Mouse (Mus musculus): ENCODE results near the gene Capn12. TPM values are rescaled to one million over a fixed set of nuclear protein-coding genes. Genes with fewer than 3 reads are reported as not detected.
"Not testable (repeated sequence)": the region's sequence is repeated elsewhere in the genome, so short reads cannot be mapped to it uniquely, and the experiment has no call there.

The Capn12 gene
- polyA plus RNA-seq, 1 experiment from 2014 or later = 0.58 TPM

DNA sequence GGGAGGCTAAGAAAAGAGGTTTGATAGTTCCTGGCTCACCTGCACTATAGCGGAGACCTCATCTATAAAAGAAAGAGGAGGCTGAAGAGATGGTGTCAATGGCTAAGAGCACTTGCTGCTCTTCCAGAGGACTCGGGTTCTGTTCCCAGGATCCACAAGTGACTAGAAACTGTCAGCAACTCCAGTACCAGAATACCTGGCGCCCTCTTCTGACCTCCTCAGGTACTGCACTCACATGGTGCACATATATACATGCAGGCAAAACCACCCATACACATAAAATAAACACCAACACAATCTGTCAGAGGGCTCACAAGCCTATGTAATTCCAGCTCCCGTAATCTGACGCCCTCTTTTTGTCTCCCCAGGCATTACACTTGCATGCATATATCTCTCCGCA lies 20.3 kb upstream of the Capn12 start:
- no peak overlapping the region for H3K4me2 ChIP-seq (ENCODE audit: low read depth, low read length)
- no peaks in the 10 kb centered on the region for H3K9me3 ChIP-seq (ENCODE audit: control insufficient read depth, low read length)
- 84% methylated on average over 6 of the region's 6 CpGs for WGBS
- no peak for ATAC-seq (ENCODE audit: low read depth)
- no peaks in the 10 kb centered on the region for H3K36me3 ChIP-seq (ENCODE audit: control insufficient read depth, insufficient read depth, low read length)
- DNase-seq (ENCODE audit: low spot score) = no peak
- no peaks in the 10 kb centered on the region for H3K27me3 ChIP-seq (replicated peaks; ENCODE audit: control insufficient read depth, insufficient read depth, low read length)
- no peak overlapping the region for H3K9ac ChIP-seq (ENCODE audit: low read depth, low read length)
- H3K4me3 ChIP-seq (ENCODE audit: low read depth, low read length) = no peak overlapping the region
- H3K4me1 ChIP-seq (ENCODE audit: control insufficient read depth, insufficient read depth, low read length) = peaks cover 15% of the 10 kb centered on the region; the same call in 1 of the 2 replicates
- H3K27ac ChIP-seq (replicated peaks; ENCODE audit: low read depth, low read length) = no peak overlapping the region

- 77% methylated on average over 15 of the region's 15 CpGs for WGBS
These were observed 18.3 kb upstream of the Capn12 start for GRCm38 (mm10) chr7:28862817-28863499.

DNA sequence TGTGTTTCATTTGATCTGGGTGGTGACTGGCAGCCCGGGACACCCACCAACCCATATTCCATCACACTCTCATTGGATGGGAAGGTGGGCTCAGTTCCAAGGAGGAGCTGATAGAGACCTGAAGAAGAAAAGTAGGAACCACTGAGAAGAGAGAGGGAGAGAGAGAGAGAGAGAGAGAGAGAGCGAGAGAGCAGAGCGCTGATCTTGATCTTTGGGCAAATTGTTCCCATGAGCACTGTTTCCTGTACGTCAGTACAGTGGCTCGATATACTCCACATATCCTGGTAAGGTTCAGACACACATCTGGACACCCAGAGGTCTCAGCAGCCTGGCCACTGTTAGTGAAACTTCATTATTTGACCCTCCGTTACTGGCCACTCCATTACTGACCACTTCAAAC lies 17.7 kb upstream of the Capn12 start, which contains the start of gene Lgals7:
Gene Lgals7, plus strand, starts transcription at position 314 of the 400 bp plus-strand sequence.
- no peak for ATAC-seq (ENCODE audit: low read depth)
- peaks cover 15% of the 10 kb centered on the region; the same call in 1 of the 2 replicates for H3K4me1 ChIP-seq (ENCODE audit: control insufficient read depth, insufficient read depth, low read length)
- peak within 1 kb of the TSS; percentile 33 for H3K4me2 ChIP-seq (ENCODE audit: low read depth, low read length)
- H3K9me3 ChIP-seq (ENCODE audit: control insufficient read depth, low read length) = no peaks in the 10 kb centered on the region
- H3K4me3 ChIP-seq (ENCODE audit: low read depth, low read length) = peak within 1 kb of the TSS; percentile 5; the same call in 1 of the 2 replicates
- WGBS = 68% methylated on average over 6 of the region's 6 CpGs
- DNase-seq (ENCODE audit: low spot score) = no peak
- H3K27me3 ChIP-seq (replicated peaks; ENCODE audit: control insufficient read depth, insufficient read depth, low read length) = no peaks in the 10 kb centered on the region
- H3K36me3 ChIP-seq (ENCODE audit: control insufficient read depth, insufficient read depth, low read length) = no peaks in the 10 kb centered on the region
- peak within 1 kb of the TSS; percentile 65 for H3K27ac ChIP-seq (replicated peaks; ENCODE audit: low read depth, low read length)
- peak within 1 kb of the TSS; percentile 4; the same call in 1 of the 2 replicates for H3K9ac ChIP-seq (ENCODE audit: low read depth, low read length)

More at GRCm38 (mm10) chr7:28862817-28863499, 18.3 kb upstream of the Capn12 start:
- Histone ChIP-seq H3K36me3 (ENCODE audit: control insufficient read depth, insufficient read depth, low read length) (no peaks in the 10 kb centered on the region), H3K4me3 (ENCODE audit: low read depth, low read length) (no peak overlapping the region), H3K4me2 (ENCODE audit: low read depth, low read length) (no peak overlapping the region), H3K27me3 (replicated peaks; ENCODE audit: control insufficient read depth, insufficient read depth, low read length) (no peaks in the 10 kb centered on the region), H3K27ac (replicated peaks; ENCODE audit: low read depth, low read length) (no peak overlapping the region), H3K4me1 (ENCODE audit: control insufficient read depth, insufficient read depth, low read length) (peaks cover 15% of the 10 kb centered on the region; the same call in 1 of the 2 replicates), H3K9me3 (ENCODE audit: control insufficient read depth, low read length) (no peaks in the 10 kb centered on the region), H3K9ac (ENCODE audit: low read depth, low read length) (no peak overlapping the region)
- ATAC-seq (ENCODE audit: low read depth) (no peak), DNase-seq (ENCODE audit: low spot score) (no peak)

- H3K9me3 ChIP-seq (ENCODE audit: control insufficient read depth, low read length) = no peaks in the 10 kb centered on the region
- ATAC-seq (ENCODE audit: low read depth) (peak; percentile 41), DNase-seq (ENCODE audit: low spot score) (peak; percentile 61)
- peak overlapping the region; percentile 5; the same call in 1 of the 2 replicates for H3K4me3 ChIP-seq (ENCODE audit: low read depth, low read length)
- H3K27ac ChIP-seq (replicated peaks; ENCODE audit: low read depth, low read length) = peak overlapping the region; percentile 65
- H3K9ac ChIP-seq (ENCODE audit: low read depth, low read length) = peak overlapping the region; percentile 4; the same call in 1 of the 2 replicates
- H3K36me3 ChIP-seq (ENCODE audit: control insufficient read depth, insufficient read depth, low read length) = no peaks in the 10 kb centered on the region
- H3K4me2 ChIP-seq (ENCODE audit: low read depth, low read length) = peak overlapping the region; percentile 33
- no peaks in the 10 kb centered on the region for H3K27me3 ChIP-seq (replicated peaks; ENCODE audit: control insufficient read depth, insufficient read depth, low read length)
- 31% methylated on average over 9 of the region's 9 CpGs for WGBS
- H3K4me1 ChIP-seq (ENCODE audit: control insufficient read depth, insufficient read depth, low read length) = peaks cover 15% of the 10 kb centered on the region; the same call in 1 of the 2 replicates
These were observed 16.9 kb upstream of the Capn12 start for GRCm38 (mm10) chr7:28864288-28864750.

DNA sequence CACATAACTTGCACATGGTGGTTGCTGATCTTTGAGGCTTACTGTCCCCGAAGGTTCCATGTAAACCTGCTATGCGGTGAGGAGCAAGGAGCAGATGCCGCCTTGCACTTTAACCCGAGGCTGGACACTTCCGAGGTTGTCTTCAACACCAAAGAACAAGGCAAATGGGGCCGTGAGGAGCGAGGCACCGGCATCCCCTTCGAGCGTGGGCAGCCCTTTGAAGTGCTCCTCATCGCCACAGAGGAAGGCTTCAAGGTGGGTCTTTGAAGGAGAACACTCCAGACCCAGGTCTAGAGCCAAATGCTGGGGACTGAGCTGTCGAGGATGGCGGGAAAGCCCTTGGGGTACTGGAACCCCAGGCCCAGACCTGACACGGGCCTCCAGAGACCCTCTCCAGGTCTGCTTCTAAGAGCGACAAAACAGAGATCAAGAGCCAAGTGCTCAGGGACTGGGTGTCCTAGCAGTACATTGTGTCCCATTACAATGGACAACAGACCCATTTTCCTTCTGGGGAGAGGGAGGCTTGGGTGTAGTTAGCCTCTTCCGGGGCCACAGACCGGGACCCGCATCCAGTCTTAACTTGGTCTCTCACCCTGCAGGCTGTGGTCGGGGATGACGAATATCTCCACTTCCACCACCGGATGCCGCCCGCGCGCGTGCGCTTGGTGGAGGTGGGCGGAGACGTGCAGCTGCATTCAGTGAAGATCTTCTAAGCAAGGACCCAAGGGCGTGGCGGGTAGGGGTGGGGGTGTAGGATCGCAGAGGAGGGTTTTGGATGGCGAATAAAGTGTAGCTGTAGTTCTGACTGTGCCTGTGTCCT lies 15.5 kb upstream of the Capn12 start:
- H3K27me3 ChIP-seq (replicated peaks; ENCODE audit: control insufficient read depth, insufficient read depth, low read length) = no peaks in the 10 kb centered on the region
- H3K9me3 ChIP-seq (ENCODE audit: control insufficient read depth, low read length) = no peaks in the 10 kb centered on the region
- peaks cover 15% of the 10 kb centered on the region; the same call in 1 of the 2 replicates for H3K4me1 ChIP-seq (ENCODE audit: control insufficient read depth, insufficient read depth, low read length)
- H3K9ac ChIP-seq (ENCODE audit: low read depth, low read length) = peak overlapping the region; percentile 40; the same call in 1 of the 2 replicates
- peak overlapping the region; percentile 26 for H3K4me3 ChIP-seq (ENCODE audit: low read depth, low read length)
- H3K4me2 ChIP-seq (ENCODE audit: low read depth, low read length) = peak overlapping the region; percentile 52
- peak; percentile 80 for ATAC-seq (ENCODE audit: low read depth)
- 39% methylated on average over 33 of the region's 33 CpGs for WGBS
- peak overlapping the region; percentile 36 for H3K27ac ChIP-seq (replicated peaks; ENCODE audit: low read depth, low read length)
- H3K36me3 ChIP-seq (ENCODE audit: control insufficient read depth, insufficient read depth, low read length) = no peaks in the 10 kb centered on the region
- peak; percentile 88 for DNase-seq (ENCODE audit: low spot score)

GRCm38 (mm10) chr7:28866769-28867507 lies 14.3 kb upstream of the Capn12 start:
- peaks cover 15% of the 10 kb centered on the region; the same call in 1 of the 2 replicates for H3K4me1 ChIP-seq (ENCODE audit: control insufficient read depth, insufficient read depth, low read length)
- no peak overlapping the region for H3K4me2 ChIP-seq (ENCODE audit: low read depth, low read length)
- H3K9ac ChIP-seq (ENCODE audit: low read depth, low read length) = no peak overlapping the region
- no peak for DNase-seq (ENCODE audit: low spot score)
- H3K27me3 ChIP-seq (replicated peaks; ENCODE audit: control insufficient read depth, insufficient read depth, low read length) = no peaks in the 10 kb centered on the region
- no peaks in the 10 kb centered on the region for H3K36me3 ChIP-seq (ENCODE audit: control insufficient read depth, insufficient read depth, low read length)
- ATAC-seq (ENCODE audit: low read depth) = no peak
- 89% methylated on average over 28 of the region's 28 CpGs for WGBS
- H3K27ac ChIP-seq (replicated peaks; ENCODE audit: low read depth, low read length) = 0 out of 2 replicates have a peak overlapping the region, but pooled peaks have one; percentile 21
- H3K4me3 ChIP-seq (ENCODE audit: low read depth, low read length) = no peak overlapping the region
- H3K9me3 ChIP-seq (ENCODE audit: control insufficient read depth, low read length) = no peaks in the 10 kb centered on the region

DNA sequence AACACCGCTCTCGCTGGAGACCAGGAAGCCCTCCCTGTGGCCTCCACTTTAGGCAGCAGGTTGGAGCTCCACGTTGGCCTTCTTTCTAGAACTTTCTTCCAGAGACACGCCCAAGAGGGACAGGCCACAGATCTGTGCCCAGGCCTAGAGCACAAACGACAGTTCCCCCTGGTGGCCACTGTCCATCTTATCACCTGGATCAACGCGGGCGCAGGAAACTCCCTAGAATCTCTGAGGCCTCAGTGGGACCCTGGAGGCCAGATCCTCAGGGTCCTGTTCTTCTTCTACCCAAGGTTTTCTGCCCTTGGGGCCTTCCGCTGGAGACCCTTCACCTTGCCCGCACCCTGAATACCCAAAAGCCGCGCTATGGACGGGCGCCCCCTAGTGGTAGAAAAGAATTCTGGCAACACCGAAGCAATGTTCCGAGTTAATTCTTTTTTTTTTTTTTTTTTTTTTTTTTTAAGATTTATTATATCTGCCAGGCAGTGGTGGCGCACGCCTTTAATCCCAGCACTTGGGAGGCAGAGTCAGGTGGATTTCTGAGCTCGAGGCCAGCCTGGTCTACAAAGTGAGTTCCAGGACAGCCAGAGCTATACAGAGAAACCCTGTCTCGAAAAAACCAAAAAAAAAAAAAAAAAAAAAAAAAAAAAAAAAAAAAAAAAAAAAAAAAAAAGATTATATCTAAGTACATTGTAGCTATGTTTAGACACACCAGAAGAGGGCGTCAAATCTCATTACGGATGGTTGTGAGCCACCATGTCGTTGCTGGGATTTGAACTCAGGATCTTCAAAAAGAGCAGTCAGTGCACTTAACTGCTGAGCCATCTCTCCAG lies 13.5 kb upstream of the Capn12 start:
- not testable (repeated sequence) for H3K4me3 ChIP-seq (ENCODE audit: low read depth, low read length); H3K9me3 ChIP-seq (ENCODE audit: control insufficient read depth, low read length); H3K27me3 ChIP-seq (replicated peaks; ENCODE audit: control insufficient read depth, insufficient read depth, low read length); ATAC-seq (ENCODE audit: low read depth); H3K36me3 ChIP-seq (ENCODE audit: control insufficient read depth, insufficient read depth, low read length); H3K9ac ChIP-seq (ENCODE audit: low read depth, low read length)
- H3K4me1 ChIP-seq (ENCODE audit: control insufficient read depth, insufficient read depth, low read length) = peaks cover 15% of the 10 kb centered on the region; the same call in 1 of the 2 replicates
- DNase-seq (ENCODE audit: low spot score) = peak; percentile 69
- 30% methylated on average over 23 of the region's 23 CpGs for WGBS
- H3K27ac ChIP-seq (replicated peaks; ENCODE audit: low read depth, low read length) = 0 out of 2 replicates have a peak overlapping the region, but pooled peaks have one; percentile 21
- H3K4me2 ChIP-seq (ENCODE audit: low read depth, low read length) = peak overlapping the region; percentile 29; the same call in 1 of the 2 replicates
